Mouse (Mus musculus) 3134 (cell line): ENCODE results near the gene Nlrp4a.
"Not testable (repeated sequence)": the region's sequence is repeated elsewhere in the genome, so short reads cannot be mapped to it uniquely, and the experiment has no call there.

Experiments used
- DNase-seq: peaks from one replicate; pipeline ENCODE4 v3.0.0-alpha.2; 2011; ENCODE audit warnings: low spot score; ENCODE audit not compliant: insufficient read length; ENCODE audit errors: extremely low read depth

Nlrp4a gene

DNA sequence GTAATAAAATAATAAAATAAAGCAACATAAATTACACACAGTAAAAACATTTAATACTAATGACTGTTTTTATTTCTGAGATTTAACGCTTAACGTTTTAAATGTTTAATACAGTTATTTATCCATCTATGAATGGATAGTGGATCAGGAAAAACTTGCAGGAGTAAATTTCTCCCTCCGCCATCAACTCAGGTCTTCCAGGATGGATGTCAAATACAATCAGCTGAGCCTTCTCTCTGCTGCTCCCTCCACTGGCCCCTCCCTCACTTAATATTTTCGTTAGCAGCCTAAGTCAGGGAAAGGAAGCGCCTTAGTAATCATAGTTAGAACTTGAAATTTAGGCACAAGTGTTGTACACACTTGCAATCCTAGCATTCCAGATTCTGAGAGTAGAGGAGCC is at the start of gene Nlrp4a:
Gene Nlrp4a, plus strand, starts transcription at position 301 of the 400 bp plus-strand sequence.
- no peak for DNase-seq

DNA sequence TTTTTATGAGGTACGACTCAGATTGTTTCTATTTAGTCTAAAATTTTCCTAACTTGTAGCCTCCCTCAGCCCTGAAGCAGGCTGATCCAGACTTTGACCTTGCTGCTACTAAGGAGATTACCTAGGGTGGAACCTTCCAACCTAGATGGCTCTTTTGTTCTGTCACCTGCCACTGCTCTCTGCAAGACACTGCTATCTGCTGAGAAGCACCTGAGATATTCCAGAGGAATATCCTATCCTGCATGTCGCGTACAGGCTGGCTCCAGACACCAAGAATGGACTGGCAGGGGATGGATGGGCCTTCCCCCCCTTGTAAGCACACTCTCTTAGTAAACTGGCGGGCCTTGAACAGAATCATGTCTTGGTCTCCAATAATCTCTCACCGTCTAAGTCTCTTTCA is 48.2 kb upstream of the Nlrp4a start:
- not testable (repeated sequence) for DNase-seq

DNA sequence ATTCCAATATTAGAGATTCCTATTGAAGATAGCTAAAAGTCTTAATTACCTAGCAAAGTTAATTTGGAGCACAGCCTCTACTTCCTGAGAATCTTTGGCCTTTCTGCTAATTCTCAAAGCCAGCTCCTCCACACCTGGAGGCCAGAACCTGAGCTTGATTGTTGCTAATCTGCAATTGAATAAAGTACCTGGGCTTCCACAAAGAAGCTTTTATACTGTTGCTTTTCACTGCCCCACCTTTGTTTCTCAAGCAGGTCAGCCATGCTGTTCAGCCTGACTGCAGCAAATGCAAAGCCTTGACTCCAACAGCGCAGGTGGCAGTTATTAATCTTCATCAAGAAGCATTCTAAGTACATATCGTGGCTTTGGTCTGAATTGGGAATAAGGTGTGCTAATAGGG is 43.8 kb upstream of the Nlrp4a start:
- DNase-seq = not testable (repeated sequence)

DNA sequence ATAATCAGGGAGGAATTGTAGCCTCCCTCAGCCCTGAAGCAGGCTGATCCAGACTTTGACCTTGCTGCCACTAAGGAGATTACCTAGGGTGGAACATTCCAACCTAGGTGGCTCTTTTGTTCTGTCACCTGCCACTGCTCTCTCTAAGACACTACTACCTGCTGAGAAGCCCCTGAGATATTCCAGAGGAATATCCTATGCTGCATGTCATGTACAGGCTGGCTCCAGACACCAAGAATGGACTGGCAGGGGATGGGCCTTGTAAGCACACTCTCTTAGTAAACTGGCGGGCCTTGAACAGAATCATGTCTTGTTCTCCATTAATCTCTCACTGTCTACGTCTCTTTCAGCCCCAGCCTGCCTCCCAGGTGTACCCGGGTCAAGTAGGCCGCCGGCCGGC is 43.1 kb upstream of the Nlrp4a start:
- DNase-seq = not testable (repeated sequence)

DNA sequence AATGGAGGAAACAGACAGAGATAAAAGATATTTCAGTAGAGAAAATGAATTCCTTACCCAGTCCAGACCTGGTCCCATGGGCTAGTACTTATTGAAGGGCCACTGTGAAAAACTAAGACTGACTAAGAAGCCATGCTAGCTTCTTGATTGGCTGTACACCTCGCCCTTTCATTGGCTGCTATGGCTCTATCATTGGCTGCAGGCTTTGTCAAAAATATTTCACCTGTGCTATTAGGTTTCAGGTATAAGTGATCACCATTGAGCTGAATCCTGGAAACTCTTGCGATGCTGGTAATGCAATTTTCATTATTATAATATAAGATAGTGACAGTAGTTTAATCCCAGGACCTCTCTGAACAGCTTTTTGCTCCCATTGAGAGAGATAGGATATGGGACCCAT is 31.3 kb upstream of the Nlrp4a start, which contains the start of gene Nlrp9c:
Gene Nlrp9c, minus strand, starts transcription at position 101 of the 400 bp plus-strand sequence.
- DNase-seq = not testable (repeated sequence)

DNA sequence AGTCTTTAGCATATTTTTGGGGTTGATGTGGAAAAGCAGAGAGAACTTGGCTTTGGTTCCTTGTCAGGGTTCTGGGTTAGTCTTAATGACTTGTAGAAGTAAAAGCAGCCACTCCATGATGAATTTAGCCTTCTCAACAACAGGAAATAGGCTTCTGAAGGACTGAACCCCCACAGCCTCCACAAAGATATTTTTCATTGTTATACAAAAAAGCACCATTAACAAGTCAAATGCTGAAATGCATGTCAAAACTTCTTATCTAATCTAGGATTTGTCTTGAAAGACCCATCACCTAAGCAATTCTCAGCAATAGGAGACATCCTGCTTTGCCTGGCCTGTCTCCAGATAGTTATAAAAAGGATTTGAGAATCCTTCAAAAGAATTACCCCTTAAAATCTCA is 41.8 kb downstream of the Nlrp4a start:
- DNase-seq = no peak

DNA sequence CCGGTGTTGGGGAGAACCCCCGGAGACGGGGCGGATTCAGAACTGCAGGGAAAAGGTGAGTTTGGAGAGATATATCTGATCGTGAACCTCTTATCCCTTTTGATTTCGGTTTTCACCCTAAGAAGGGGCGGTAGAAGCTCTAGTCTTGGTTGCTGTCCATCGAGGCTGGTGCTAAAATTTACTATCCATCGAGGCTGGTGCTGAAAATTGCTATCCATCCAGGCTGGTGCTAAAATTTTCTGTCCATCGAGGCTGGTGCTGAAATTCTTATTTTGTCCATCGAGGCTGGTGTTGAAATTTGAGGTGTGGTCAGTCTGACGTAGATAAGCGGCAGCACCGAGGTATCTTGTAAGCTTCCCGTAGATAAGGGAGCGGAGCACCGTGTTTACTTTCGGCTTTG is 54.6 kb downstream of the Nlrp4a start:
- DNase-seq = not testable (repeated sequence)
